Mouse (Mus musculus) adrenal gland, postnatal 0 days (tissue): ENCODE data around the gene Slc39a7. TPM values are rescaled to one million over a fixed set of nuclear protein-coding genes. Genes with fewer than 3 reads are reported as not detected.

ENCODE experiments used
- microRNA-seq: library from miRNA; unstranded; fragments of <30 nt; microRNA quantifications from one replicate; pipeline ENCODE4, GENCODE M21; 2016; ENCODE audit warnings: borderline replicate concordance; ENCODE audit not compliant: insufficient number of aligned reads
- polyA plus RNA-seq: library from polyadenylated mRNA; unstranded; fragments of >200 nt; fragmentation: Nextera tagmentation; extraction: Ambion mirVana; gene quantifications from 2 replicates; pipeline ENCODE4 v1.2.1, GENCODE M21; 2015

The Slc39a7 gene
- polyA plus RNA-seq = 99.2 and 160 TPM in 2 replicates

GRCm38 (mm10) chr17:34031465-34032173 lies at the start of gene Slc39a7, which contains the start of gene Rxrb:
Slc39a7 (minus strand) TSS chr17:34031682.
Rxrb (plus strand) TSS chr17:34031812.

DNA sequence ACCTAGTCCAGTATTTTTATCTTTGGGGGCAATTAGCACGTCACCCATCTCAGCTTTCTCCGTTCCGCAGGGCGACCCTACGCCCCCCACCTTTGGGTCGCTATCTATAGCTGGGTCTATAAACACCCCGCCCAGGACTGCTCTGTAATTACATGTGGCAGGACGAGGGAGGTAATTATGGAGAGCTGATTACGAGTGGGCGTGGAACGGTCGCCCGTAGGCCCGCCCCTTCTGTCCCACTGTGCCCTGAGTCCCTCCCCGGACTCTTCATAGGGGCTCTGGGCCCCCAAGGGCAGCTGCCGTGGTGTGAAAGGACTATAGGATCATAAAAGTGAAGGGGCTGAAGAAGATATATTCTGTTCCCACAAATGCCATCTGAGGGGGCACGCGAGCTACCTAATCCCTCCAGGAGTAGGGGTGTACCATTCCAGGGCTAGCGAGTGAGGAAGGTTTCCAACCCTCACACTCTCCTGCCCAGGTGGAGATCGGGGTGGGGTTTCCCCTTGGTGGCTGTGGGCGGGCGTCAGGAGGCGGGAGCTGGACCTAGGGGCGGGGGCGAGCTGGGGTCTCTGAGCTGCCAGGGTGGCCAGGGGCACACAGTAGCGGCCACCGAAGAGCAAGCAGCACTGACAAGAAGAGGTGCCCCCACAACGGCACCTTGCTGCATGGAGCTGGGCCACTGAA lies 7.5 kb upstream of the Slc39a7 start, which contains the start of gene Col11a2:
Gene Col11a2, plus strand, starts transcription at position 560 of the 684 bp plus-strand sequence.

DNA sequence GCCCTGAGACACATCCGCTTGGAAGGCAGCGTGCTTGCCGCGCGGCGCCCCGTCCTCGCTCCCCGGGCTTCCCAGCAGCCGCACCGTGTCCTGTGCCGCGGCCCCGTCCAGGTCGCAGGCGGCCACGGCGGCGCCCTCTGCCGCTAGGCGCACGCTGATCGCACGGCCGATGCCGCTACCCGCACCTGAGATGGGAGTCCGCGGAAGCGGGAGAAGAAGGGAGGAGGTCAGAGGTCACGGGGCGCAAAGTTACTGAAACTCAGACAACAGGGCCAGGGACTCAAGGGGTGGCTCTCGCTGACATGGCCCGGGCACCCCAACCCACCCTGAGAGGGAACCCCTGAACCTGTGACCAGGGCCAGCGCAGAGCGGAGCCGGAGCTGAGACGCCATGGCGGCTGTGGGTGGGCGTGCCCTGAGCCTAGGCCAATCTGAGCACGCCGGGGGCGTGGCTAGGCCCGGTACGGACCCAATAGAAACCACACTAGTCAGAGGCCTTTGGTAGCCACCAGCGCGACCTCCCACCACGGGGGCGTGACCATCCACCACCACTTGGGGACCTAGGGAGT lies 3.7 kb downstream of the Slc39a7 start, which contains the start of gene H2-Ke6:
Gene H2-Ke6, minus strand, starts transcription at position 405 of the 568 bp plus-strand sequence.

DNA sequence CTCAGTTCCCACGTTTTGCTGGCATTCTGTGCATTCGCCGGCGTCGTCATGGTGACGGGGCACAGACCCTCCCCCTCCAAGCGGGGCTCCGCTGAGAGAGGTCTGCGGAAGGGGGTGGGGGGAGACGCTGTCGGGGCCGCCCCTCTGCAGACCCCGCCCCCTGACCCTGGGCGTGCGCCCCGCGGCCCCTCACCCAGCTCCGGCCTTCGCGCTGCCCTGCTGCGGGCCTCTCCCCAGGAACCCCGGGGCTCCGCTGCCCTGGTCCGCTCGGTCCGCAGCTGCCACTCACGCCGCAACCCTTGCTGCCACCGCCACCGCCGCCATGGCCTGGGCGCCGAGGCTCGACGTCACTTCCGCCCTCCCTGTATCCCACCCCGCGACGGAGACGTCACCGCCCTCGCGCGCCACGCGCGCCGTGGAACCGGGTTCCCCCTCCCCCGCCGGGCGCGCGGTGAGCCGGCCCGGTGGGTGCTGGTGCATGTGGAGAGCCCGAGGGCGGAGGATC lies 7.1 kb downstream of the Slc39a7 start, which contains the start of gene Ring1:
Gene Ring1, minus strand, starts transcription at position 364 of the 505 bp plus-strand sequence.

GRCm38 (mm10) chr17:34000150-34000537 lies 31.3 kb downstream of the Slc39a7 start, which contains the start of gene H2-K1:
H2-K1 (minus strand) TSS chr17:34000347.

Small RNAs within 50 kb of the gene (microRNA-seq; reads per million reads assigned to microRNA genes)
- not detected for gene Mir219a-1
- gene Mir219c = not detected

Other genes starting within 250 kb of the Slc39a7 start
- 84.8 and 87.3 TPM in 2 replicates for gene Angptl4, start 249.9 kb downstream of the Slc39a7 start, polyA plus RNA-seq
- gene Kank3, start 221.2 kb downstream of the Slc39a7 start, polyA plus RNA-seq = 50.5 and 107 TPM in 2 replicates
- gene Rps28, start 207.1 kb downstream of the Slc39a7 start, polyA plus RNA-seq = 1,247 and 1,332 TPM in 2 replicates
- 987 and 1,283 TPM in 2 replicates for gene Ndufa7, start 207.1 kb downstream of the Slc39a7 start, polyA plus RNA-seq
- gene Cd320, start 188.6 kb downstream of the Slc39a7 start, polyA plus RNA-seq = 89.3 and 138 TPM in 2 replicates
- not detected in 2 replicates for gene Gm7029, start 157.8 kb downstream of the Slc39a7 start, polyA plus RNA-seq
- gene Kifc1, start 141.0 kb downstream of the Slc39a7 start, polyA plus RNA-seq = 2.3 and 3.1 TPM in 2 replicates
- gene Platr17, start 126.5 kb downstream of the Slc39a7 start, polyA plus RNA-seq = 0.27 TPM in 1 of 2 replicates, not detected in the other
- 23.8 and 32.1 TPM in 2 replicates for gene Daxx, start 122.3 kb downstream of the Slc39a7 start, polyA plus RNA-seq
- 72.5 and 91.8 TPM in 2 replicates for gene Tapbp, start 115.8 kb downstream of the Slc39a7 start, polyA plus RNA-seq
- gene Zbtb22, start 115.8 kb downstream of the Slc39a7 start, polyA plus RNA-seq = 14.6 and 16.5 TPM in 2 replicates
- 20.0 and 32.4 TPM in 2 replicates for gene Rgl2, start 102.1 kb downstream of the Slc39a7 start, polyA plus RNA-seq
- 108 and 142 TPM in 2 replicates for gene Pfdn6, start 91.3 kb downstream of the Slc39a7 start, polyA plus RNA-seq
- 17.5 and 21.3 TPM in 2 replicates for gene Wdr46, start 91.0 kb downstream of the Slc39a7 start, polyA plus RNA-seq
- 7.6 and 8.1 TPM in 2 replicates for gene B3galt4, start 80.2 kb downstream of the Slc39a7 start, polyA plus RNA-seq
- gene Vps52, start 75.9 kb downstream of the Slc39a7 start, polyA plus RNA-seq = 28.4 and 40.1 TPM in 2 replicates
- gene Rps18, start 75.7 kb downstream of the Slc39a7 start, polyA plus RNA-seq = 2,003 and 3,084 TPM in 2 replicates
- 146 and 274 TPM in 2 replicates for gene H2-K1, start 31.3 kb downstream of the Slc39a7 start, polyA plus RNA-seq
- 22.3 and 29.6 TPM in 2 replicates for gene Ring1, start 7.0 kb downstream of the Slc39a7 start, polyA plus RNA-seq
- 105 and 163 TPM in 2 replicates for gene H2-Ke6, start 3.6 kb downstream of the Slc39a7 start, polyA plus RNA-seq
- gene Rxrb, start 130 bp upstream of the Slc39a7 start, polyA plus RNA-seq = 33.2 and 38.4 TPM in 2 replicates
- 0.25 and 0.80 TPM in 2 replicates for gene Col11a2, start 7.8 kb upstream of the Slc39a7 start, polyA plus RNA-seq
- 0.25 TPM in 1 of 2 replicates, not detected in the other for gene H2-Oa, start 60.7 kb upstream of the Slc39a7 start, polyA plus RNA-seq
- gene H2-DMa, start 87.9 kb upstream of the Slc39a7 start, polyA plus RNA-seq = 10.2 and 13.7 TPM in 2 replicates
- gene Brd2, start 91.0 kb upstream of the Slc39a7 start, polyA plus RNA-seq = 69.4 and 71.0 TPM in 2 replicates
- 0.44 and 0.97 TPM in 2 replicates for gene H2-DMb2, start 111.6 kb upstream of the Slc39a7 start, polyA plus RNA-seq
- gene H2-DMb1, start 121.4 kb upstream of the Slc39a7 start, polyA plus RNA-seq = 1.9 and 2.3 TPM in 2 replicates
- 8.0 and 13.6 TPM in 2 replicates for gene Tap1, start 155.9 kb upstream of the Slc39a7 start, polyA plus RNA-seq
- 16.0 and 17.9 TPM in 2 replicates for gene Psmb9, start 156.1 kb upstream of the Slc39a7 start, polyA plus RNA-seq
- gene Psmb8, start 166.0 kb upstream of the Slc39a7 start, polyA plus RNA-seq = 43.3 and 45.2 TPM in 2 replicates
- gene Tap2, start 171.8 kb upstream of the Slc39a7 start, polyA plus RNA-seq = 10.7 and 23.8 TPM in 2 replicates
- 0.16 and 0.21 TPM in 2 replicates for gene H2-Ob, start 207.2 kb upstream of the Slc39a7 start, polyA plus RNA-seq
- 8.1 and 12.1 TPM in 2 replicates for gene H2-Ab1, start 226.0 kb upstream of the Slc39a7 start, polyA plus RNA-seq